Mouse (Mus musculus) heart, postnatal 0 days (tissue): ENCODE results near the gene A930033H14Rik. TPM values are rescaled to one million over a fixed set of nuclear protein-coding genes. Genes with fewer than 3 reads are reported as not detected.
A peak's percentile ranks its signal among the peaks of the same experiment; 100 is the strongest.

Source experiments
- ATAC-seq: fragments of 200-750 bp; cut with Nextera tagmentation; 2 replicates; pipeline ENCODE4 v1.8.0; 2017; ENCODE audit warnings: low read depth, moderate number of reproducible peaks, moderate library complexity; ENCODE audit not compliant: insufficient read depth
- DNase-seq: peaks from one replicate; pipeline ENCODE4 v3.0.0-alpha.2; 2016; ENCODE audit warnings: low spot score
- H3K27ac ChIP-seq: fragments of 300-500 bp; sonication (generic); 2 replicates; pipeline ENCODE4 v1.5.1; 2014; ENCODE audit warnings: low read depth, mild to moderate bottlenecking
- H3K27me3 ChIP-seq: fragments of 300-500 bp; sonication (generic); 2 replicates; pipeline ENCODE4 v1.6.1; 2014; ENCODE audit warnings: low read length, mixed read lengths; ENCODE audit not compliant: control insufficient read depth, insufficient read depth
- H3K36me3 ChIP-seq: fragments of 300-500 bp; sonication (generic); replicated peaks from 2 replicates; pipeline ENCODE4 v1.6.1; 2014; ENCODE audit warnings: low read length, mixed read lengths; ENCODE audit not compliant: control insufficient read depth, insufficient read depth
- H3K4me1 ChIP-seq: fragments of 300-500 bp; sonication (generic); 2 replicates; pipeline ENCODE4 v1.6.1; 2014; ENCODE audit warnings: antibody characterized with exemption; ENCODE audit not compliant: control insufficient read depth, insufficient read depth
- H3K4me2 ChIP-seq: fragments of 300-500 bp; sonication (generic); 2 replicates; pipeline ENCODE4 v1.6.1; 2014; ENCODE audit warnings: low read depth, mild to moderate bottlenecking, low read length, moderate library complexity
- H3K4me3 ChIP-seq: fragments of 300-500 bp; sonication (generic); 2 replicates; pipeline ENCODE4 v1.5.1; 2014; ENCODE audit warnings: low read depth, low read length
- H3K9ac ChIP-seq: fragments of 300-500 bp; sonication (generic); replicated peaks from 2 replicates; pipeline ENCODE4 v1.6.1; 2014; ENCODE audit warnings: low read depth, low read length, mixed read lengths
- H3K9me3 ChIP-seq: fragments of 300-500 bp; sonication (generic); replicated peaks from 2 replicates; pipeline ENCODE4 v1.6.1; 2016; ENCODE audit warnings: low read length; ENCODE audit not compliant: control insufficient read depth
- CTCF ChIP-seq: IDR thresholded peaks from 2 replicates; pipeline ENCODE4 v1.5.1; 2016; ENCODE audit warnings: antibody characterized with exemption, control low read depth, low read depth
- EP300 ChIP-seq: IDR thresholded peaks from 2 replicates; pipeline ENCODE4 v1.6.1; 2016; ENCODE audit warnings: antibody characterized with exemption, low read depth
- WGBS: fragments of 180-500 bp; shearing (Covaris S2); extraction: QIAGEN DNeasy Blood & Tissue Kit; methylation state at CpG from one replicate; pipeline ENCODE4 v1.1.7; 2014; 5-methylcytosine and 5-hydroxymethylcytosine counted together
- polyA plus RNA-seq: library from polyadenylated mRNA; unstranded; fragments of >200 nt; fragmentation: Nextera tagmentation; extraction: Ambion mirVana; gene quantifications from 2 replicates; pipeline ENCODE4 v1.2.1, GENCODE M21; 2015
- total RNA-seq: library from RNA; depleted of rRNA; stranded (reverse); fragments of >200 nt; gene quantifications from 2 replicates; pipeline ENCODE4 v1.2.3, GENCODE M21; 2014; ENCODE audit warnings: low replicate concordance

Gene A930033H14Rik
- total and polyA plus RNA-seq, 2 experiments from 2014 or later: 1.5 to 2.3 TPM

DNA sequence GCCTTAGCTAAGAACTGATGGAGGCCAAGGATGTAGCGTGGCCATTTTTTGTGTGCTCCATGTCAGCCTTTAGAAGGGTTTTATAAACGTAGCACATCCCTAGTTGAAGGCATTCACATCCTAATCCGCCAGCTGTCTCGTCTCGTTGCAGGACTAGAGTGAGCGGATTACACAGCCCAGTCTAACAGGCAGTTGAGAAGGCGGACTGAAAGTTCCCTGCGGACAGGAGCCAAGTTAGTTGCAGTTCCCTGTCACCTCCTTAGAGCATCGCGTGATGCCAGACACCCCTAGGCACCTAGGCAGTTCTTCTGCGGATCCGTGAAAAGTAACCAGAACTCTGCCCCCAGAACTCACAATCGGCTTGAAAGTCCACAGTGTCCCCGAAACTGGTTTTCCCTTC lies 922 bp downstream of the A930033H14Rik start:
- TF ChIP-seq CTCF (no peak; the same call in 1 of the 2 replicates), EP300 (no peak)
- Histone ChIP-seq H3K9ac (peak overlapping the region; percentile 76), H3K9me3 (no peaks in the 10 kb centered on the region), H3K4me1 (peaks cover 9% of the 10 kb centered on the region; the same call in 1 of the 2 replicates), H3K4me2 (peak overlapping the region; percentile 98), H3K27me3 (no peaks in the 10 kb centered on the region), H3K36me3 (no peaks in the 10 kb centered on the region; the same call in 1 of the 2 replicates), H3K27ac (peak overlapping the region; percentile 99), H3K4me3 (peak overlapping the region; percentile 80)
- no peak for ATAC-seq
- WGBS: 6% methylated on average over 14 of the region's 14 CpGs
- peak; percentile 56 for DNase-seq

DNA sequence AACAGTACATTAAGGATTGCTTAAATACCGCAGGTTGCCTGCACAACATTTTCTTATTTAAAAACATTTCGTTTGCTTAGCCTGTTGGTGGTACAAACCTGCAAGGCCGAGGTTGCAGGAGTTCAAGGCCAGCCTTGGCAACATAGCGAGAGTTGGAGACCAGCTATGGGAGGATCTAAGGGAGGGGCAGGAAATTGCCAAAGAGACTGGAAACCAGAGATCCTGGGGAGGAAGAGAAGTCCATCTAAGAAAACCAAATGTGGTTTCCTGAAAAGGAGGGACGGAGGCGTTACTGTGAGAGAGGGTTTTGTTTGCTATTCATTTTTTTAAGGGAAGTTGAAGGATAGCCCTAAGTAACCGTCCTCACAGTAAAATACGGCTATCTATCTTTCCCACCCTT lies 1.3 kb downstream of the A930033H14Rik start:
- Histone ChIP-seq H3K4me3 (peak overlapping the region; percentile 80), H3K9ac (peak overlapping the region; percentile 76; the same call in 1 of the 2 replicates), H3K27me3 (no peaks in the 10 kb centered on the region), H3K9me3 (no peaks in the 10 kb centered on the region), H3K4me2 (peak overlapping the region; percentile 98), H3K36me3 (no peaks in the 10 kb centered on the region; the same call in 1 of the 2 replicates), H3K27ac (peak overlapping the region; percentile 99), H3K4me1 (peaks cover 9% of the 10 kb centered on the region; the same call in 1 of the 2 replicates)
- DNase-seq (peak; percentile 36), ATAC-seq (no peak)
- TF ChIP-seq CTCF: no peak
- TF ChIP-seq EP300: no peak
- 62% methylated on average over 8 of the region's 8 CpGs for WGBS

DNA sequence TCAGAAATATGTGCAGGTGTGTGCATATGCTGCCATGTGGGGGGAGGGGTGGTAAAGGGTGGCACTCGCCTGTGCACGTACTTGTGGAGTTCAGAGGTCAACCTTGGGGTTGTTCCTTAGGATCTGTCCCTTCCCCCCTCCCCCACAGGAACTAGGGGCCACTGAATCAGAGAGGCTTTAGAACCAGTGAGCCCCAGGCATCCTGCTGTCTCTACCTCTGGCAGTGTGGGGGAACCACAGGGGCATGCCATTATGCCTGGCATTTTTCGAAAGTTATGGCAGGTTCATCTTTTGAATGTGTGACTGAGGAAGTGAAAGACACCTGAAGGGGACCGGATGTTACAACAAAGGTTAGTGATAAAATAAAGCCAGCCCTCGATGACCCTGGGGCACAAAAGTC lies 2.2 kb downstream of the A930033H14Rik start:
- Histone ChIP-seq H3K4me3 (no peak overlapping the region), H3K36me3 (no peaks in the 10 kb centered on the region), H3K9ac (no peak overlapping the region), H3K27me3 (no peaks in the 10 kb centered on the region), H3K4me2 (no peak overlapping the region), H3K27ac (no peak overlapping the region), H3K9me3 (no peaks in the 10 kb centered on the region), H3K4me1 (peaks cover 9% of the 10 kb centered on the region; the same call in 1 of the 2 replicates)
- ATAC-seq: no peak
- no peak for DNase-seq
- TF ChIP-seq CTCF: no peak
- TF ChIP-seq EP300: no peak
- 78% methylated on average over 5 of the region's 5 CpGs for WGBS

GRCm38 (mm10) chr10:69210006-69210405 lies 2.9 kb downstream of the A930033H14Rik start:
- DNase-seq (no peak), ATAC-seq (no peak)
- H3K4me1 ChIP-seq: peaks cover 9% of the 10 kb centered on the region; the same call in 1 of the 2 replicates
- WGBS: 96% methylated on average over 10 of the region's 10 CpGs
- H3K27ac ChIP-seq: no peak overlapping the region
- no peak overlapping the region for H3K4me3 ChIP-seq
- no peak overlapping the region for H3K4me2 ChIP-seq
- TF ChIP-seq EP300: no peak
- TF ChIP-seq CTCF: no peak
- H3K36me3 ChIP-seq: no peaks in the 10 kb centered on the region
- no peaks in the 10 kb centered on the region for H3K27me3 ChIP-seq
- H3K9ac ChIP-seq: no peak overlapping the region
- no peaks in the 10 kb centered on the region for H3K9me3 ChIP-seq

- Histone ChIP-seq H3K9me3 (no peaks in the 10 kb centered on the region), H3K36me3 (no peaks in the 10 kb centered on the region), H3K4me3 (no peak overlapping the region), H3K9ac (no peak overlapping the region), H3K27ac (no peak overlapping the region), H3K27me3 (no peaks in the 10 kb centered on the region), H3K4me1 (peaks cover 5% of the 10 kb centered on the region; the same call in 1 of the 2 replicates), H3K4me2 (no peak overlapping the region)
- ATAC-seq (no peak), DNase-seq (no peak)
- WGBS: 91% methylated on average over 3 of the region's 3 CpGs
- TF ChIP-seq CTCF: no peak
- TF ChIP-seq EP300: no peak
Measured at GRCm38 (mm10) chr10:69208705-69209104, 4.2 kb downstream of the A930033H14Rik start.

DNA sequence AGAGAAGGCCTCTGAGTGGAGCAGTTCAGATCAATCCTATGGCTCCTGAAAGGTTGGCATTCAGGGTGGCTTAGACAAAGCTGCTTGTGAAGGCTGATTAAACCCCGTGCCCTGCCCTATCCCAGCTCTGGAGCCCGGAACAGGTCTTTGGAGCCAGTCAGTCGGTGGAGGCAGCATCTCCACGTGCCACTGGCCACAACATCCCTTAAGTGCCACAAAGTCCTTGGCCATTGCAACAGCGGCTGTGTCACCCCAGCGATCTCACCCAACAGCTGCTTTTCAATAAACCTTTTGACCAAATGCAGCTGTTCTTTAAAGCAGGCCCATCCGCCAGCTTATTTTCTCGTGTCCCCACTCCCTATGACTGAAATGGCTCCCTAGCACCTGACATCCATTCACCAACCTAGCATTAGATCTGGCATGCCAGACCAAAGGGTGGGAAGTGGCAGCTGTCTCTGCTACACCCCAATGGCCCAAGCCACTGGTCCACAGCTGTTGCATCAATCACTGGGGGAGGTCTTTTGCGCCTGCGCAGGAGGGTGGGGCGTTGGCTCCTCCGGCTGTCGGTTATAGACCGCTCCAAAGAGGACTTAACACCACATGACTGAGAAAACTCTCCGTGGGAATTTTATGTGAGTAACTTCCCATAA lies 4.8 kb downstream of the A930033H14Rik start:
- Histone ChIP-seq H3K27me3 (no peaks in the 10 kb centered on the region), H3K4me1 (peaks cover 4% of the 10 kb centered on the region; the same call in 1 of the 2 replicates), H3K9me3 (no peaks in the 10 kb centered on the region), H3K4me2 (no peak overlapping the region), H3K4me3 (no peak overlapping the region), H3K9ac (no peak overlapping the region), H3K27ac (no peak overlapping the region), H3K36me3 (no peaks in the 10 kb centered on the region)
- DNase-seq: no peak
- WGBS: 85% methylated on average over 15 of the region's 15 CpGs
- TF ChIP-seq CTCF (no peak), EP300 (no peak)
- ATAC-seq: no peak
